Mouse (Mus musculus): ENCODE measurements at regions not wholly inside any gene's neighbourhood (a gene's known extent, or its start where the extent isn't known, plus 50 kb on each side); places are given as distances from the start of the nearest gene placed in this dataset.

GRCm38 (mm10) chr12:15713623-15714022 lies 103.1 kb downstream of the Trib2 start:
- WGBS, result 45% methylated on average over 2 of the region's 2 CpGs
- Histone ChIP-seq H3K4me3 (ENCODE audit: low read length) (no peak overlapping the region), H3K4me1 (ENCODE audit: insufficient read depth, low read length) (peaks cover 19% of the 10 kb centered on the region), H3K27me3 (ENCODE audit: insufficient read depth, low read length) (no peaks in the 10 kb centered on the region), H3K4me2 (replicated peaks; ENCODE audit: low read depth, low read length) (no peak overlapping the region), H3K27ac (ENCODE audit: low read length) (no peak overlapping the region), H3K9me3 (ENCODE audit: low read length) (0 out of 2 replicates have a peak, but pooled peaks cover 2% of the 10 kb centered on the region), H3K9ac (replicated peaks; ENCODE audit: low read length) (no peak overlapping the region), H3K36me3 (ENCODE audit: insufficient read depth, low read length) (no peaks in the 10 kb centered on the region)
- peak; percentile 64; the same call in 1 of the 2 replicates for ATAC-seq (ENCODE audit: low FRiP score, low TSS enrichment)

GRCm38 (mm10) chr12:15707570-15708095 lies 109.1 kb downstream of the Trib2 start:
- H3K9me3 ChIP-seq (ENCODE audit: low read length), result 0 out of 2 replicates have a peak, but pooled peaks cover 3% of the 10 kb centered on the region
- H3K9ac ChIP-seq (replicated peaks; ENCODE audit: low read length), result no peak overlapping the region
- ATAC-seq (ENCODE audit: low FRiP score, low TSS enrichment), result no peak
- H3K4me3 ChIP-seq (ENCODE audit: low read length), result no peak overlapping the region
- no peak overlapping the region for H3K27ac ChIP-seq (ENCODE audit: low read length)
- peaks cover 16% of the 10 kb centered on the region for H3K4me1 ChIP-seq (ENCODE audit: insufficient read depth, low read length)
- no peaks in the 10 kb centered on the region for H3K27me3 ChIP-seq (ENCODE audit: insufficient read depth, low read length)
- H3K4me2 ChIP-seq (replicated peaks; ENCODE audit: low read depth, low read length), result no peak overlapping the region
- H3K36me3 ChIP-seq (ENCODE audit: insufficient read depth, low read length), result no peaks in the 10 kb centered on the region
- 86% methylated on average over 6 of the region's 6 CpGs for WGBS

- H3K9me3 ChIP-seq (ENCODE audit: low read length), result 0 out of 2 replicates have a peak, but pooled peaks cover 3% of the 10 kb centered on the region
- no peak overlapping the region; the same call in 1 of the 2 replicates for H3K4me2 ChIP-seq (replicated peaks; ENCODE audit: low read depth, low read length)
- H3K27ac ChIP-seq (ENCODE audit: low read length), result peak overlapping the region; percentile 79
- ATAC-seq (ENCODE audit: low FRiP score, low TSS enrichment), result peak; percentile 89
- 5% methylated on average over 5 of the region's 5 CpGs for WGBS
- H3K27me3 ChIP-seq (ENCODE audit: insufficient read depth, low read length), result no peaks in the 10 kb centered on the region
- no peak overlapping the region for H3K9ac ChIP-seq (replicated peaks; ENCODE audit: low read length)
- H3K4me1 ChIP-seq (ENCODE audit: insufficient read depth, low read length), result peaks cover 28% of the 10 kb centered on the region
- H3K4me3 ChIP-seq (ENCODE audit: low read length), result no peak overlapping the region
- H3K36me3 ChIP-seq (ENCODE audit: insufficient read depth, low read length), result no peaks in the 10 kb centered on the region
These were observed 112.3 kb downstream of the Trib2 start for GRCm38 (mm10) chr12:15704412-15704811.

- Histone ChIP-seq H3K4me3 (ENCODE audit: low read length) (no peak overlapping the region), H3K4me2 (replicated peaks; ENCODE audit: low read depth, low read length) (no peak overlapping the region), H3K36me3 (ENCODE audit: insufficient read depth, low read length) (no peaks in the 10 kb centered on the region), H3K27ac (ENCODE audit: low read length) (no peak overlapping the region), H3K9me3 (ENCODE audit: low read length) (no peaks in the 10 kb centered on the region), H3K4me1 (ENCODE audit: insufficient read depth, low read length) (peaks cover 49% of the 10 kb centered on the region), H3K27me3 (ENCODE audit: insufficient read depth, low read length) (no peaks in the 10 kb centered on the region), H3K9ac (replicated peaks; ENCODE audit: low read length) (no peak overlapping the region)
- no peak for ATAC-seq (ENCODE audit: low FRiP score, low TSS enrichment)
- WGBS, result 91% methylated on average over 1 of the region's 1 CpGs
These were observed 114.6 kb downstream of the Trib2 start for GRCm38 (mm10) chr12:15702137-15702536.

- Histone ChIP-seq H3K27ac (ENCODE audit: low read length) (peak overlapping the region; percentile 94), H3K4me3 (ENCODE audit: low read length) (no peak overlapping the region), H3K9me3 (ENCODE audit: low read length) (no peaks in the 10 kb centered on the region), H3K27me3 (ENCODE audit: insufficient read depth, low read length) (no peaks in the 10 kb centered on the region), H3K4me2 (replicated peaks; ENCODE audit: low read depth, low read length) (no peak overlapping the region), H3K4me1 (ENCODE audit: insufficient read depth, low read length) (peaks cover 36% of the 10 kb centered on the region), H3K9ac (replicated peaks; ENCODE audit: low read length) (no peak overlapping the region), H3K36me3 (ENCODE audit: insufficient read depth, low read length) (no peaks in the 10 kb centered on the region)
- ATAC-seq (ENCODE audit: low FRiP score, low TSS enrichment), result peak; percentile 82
- WGBS, result under 1% methylated on average over 4 of the region's 4 CpGs
These were observed 117.9 kb downstream of the Trib2 start for GRCm38 (mm10) chr12:15698829-15699228.

GRCm38 (mm10) chr12:15698042-15698771 lies 118.5 kb downstream of the Trib2 start:
- H3K9me3 ChIP-seq (ENCODE audit: low read length), result no peaks in the 10 kb centered on the region
- no peaks in the 10 kb centered on the region for H3K27me3 ChIP-seq (ENCODE audit: insufficient read depth, low read length)
- no peak overlapping the region for H3K4me2 ChIP-seq (replicated peaks; ENCODE audit: low read depth, low read length)
- no peaks in the 10 kb centered on the region for H3K36me3 ChIP-seq (ENCODE audit: insufficient read depth, low read length)
- H3K27ac ChIP-seq (ENCODE audit: low read length), result peak overlapping the region; percentile 94
- H3K9ac ChIP-seq (replicated peaks; ENCODE audit: low read length), result no peak overlapping the region
- WGBS, result 19% methylated on average over 6 of the region's 6 CpGs
- no peak overlapping the region for H3K4me3 ChIP-seq (ENCODE audit: low read length)
- H3K4me1 ChIP-seq (ENCODE audit: insufficient read depth, low read length), result peaks cover 34% of the 10 kb centered on the region
- peak; percentile 94 for ATAC-seq (ENCODE audit: low FRiP score, low TSS enrichment)

- no peak for ATAC-seq (ENCODE audit: low FRiP score, low TSS enrichment)
- H3K9me3 ChIP-seq (ENCODE audit: low read length), result no peaks in the 10 kb centered on the region
- H3K4me2 ChIP-seq (replicated peaks; ENCODE audit: low read depth, low read length), result no peak overlapping the region
- no peaks in the 10 kb centered on the region for H3K36me3 ChIP-seq (ENCODE audit: insufficient read depth, low read length)
- no peak overlapping the region for H3K4me3 ChIP-seq (ENCODE audit: low read length)
- no peaks in the 10 kb centered on the region for H3K4me1 ChIP-seq (ENCODE audit: insufficient read depth, low read length)
- no peak overlapping the region for H3K9ac ChIP-seq (replicated peaks; ENCODE audit: low read length)
- no peak overlapping the region for H3K27ac ChIP-seq (ENCODE audit: low read length)
- 78% methylated on average over 2 of the region's 2 CpGs for WGBS
- no peaks in the 10 kb centered on the region for H3K27me3 ChIP-seq (ENCODE audit: insufficient read depth, low read length)
These were observed 128.4 kb downstream of the Trib2 start for GRCm38 (mm10) chr12:15688342-15688741.

GRCm38 (mm10) chr12:15684311-15684710 lies 132.4 kb downstream of the Trib2 start:
- H3K4me1 ChIP-seq (ENCODE audit: insufficient read depth, low read length), result no peaks in the 10 kb centered on the region
- WGBS, result 63% methylated on average over 5 of the region's 5 CpGs
- H3K9me3 ChIP-seq (ENCODE audit: low read length), result no peaks in the 10 kb centered on the region
- no peak overlapping the region for H3K4me3 ChIP-seq (ENCODE audit: low read length)
- H3K36me3 ChIP-seq (ENCODE audit: insufficient read depth, low read length), result no peaks in the 10 kb centered on the region
- H3K4me2 ChIP-seq (replicated peaks; ENCODE audit: low read depth, low read length), result no peak overlapping the region
- no peak for ATAC-seq (ENCODE audit: low FRiP score, low TSS enrichment)
- no peak overlapping the region for H3K27ac ChIP-seq (ENCODE audit: low read length)
- H3K9ac ChIP-seq (replicated peaks; ENCODE audit: low read length), result no peak overlapping the region
- no peaks in the 10 kb centered on the region for H3K27me3 ChIP-seq (ENCODE audit: insufficient read depth, low read length)

- Histone ChIP-seq H3K36me3 (ENCODE audit: insufficient read depth, low read length) (no peaks in the 10 kb centered on the region), H3K4me3 (ENCODE audit: low read length) (no peak overlapping the region), H3K4me2 (replicated peaks; ENCODE audit: low read depth, low read length) (no peak overlapping the region), H3K27ac (ENCODE audit: low read length) (no peak overlapping the region), H3K4me1 (ENCODE audit: insufficient read depth, low read length) (no peaks in the 10 kb centered on the region), H3K9ac (replicated peaks; ENCODE audit: low read length) (no peak overlapping the region), H3K27me3 (ENCODE audit: insufficient read depth, low read length) (no peaks in the 10 kb centered on the region), H3K9me3 (ENCODE audit: low read length) (no peaks in the 10 kb centered on the region)
- ATAC-seq (ENCODE audit: low FRiP score, low TSS enrichment), result no peak
- WGBS, result 78% methylated on average over 5 of the region's 5 CpGs
These were observed 134.9 kb downstream of the Trib2 start for GRCm38 (mm10) chr12:15681678-15682355.

GRCm38 (mm10) chr12:15676127-15676526 lies 140.6 kb downstream of the Trib2 start:
- Histone ChIP-seq H3K27me3 (ENCODE audit: insufficient read depth, low read length) (no peaks in the 10 kb centered on the region), H3K4me2 (replicated peaks; ENCODE audit: low read depth, low read length) (no peak overlapping the region), H3K4me3 (ENCODE audit: low read length) (no peak overlapping the region), H3K9me3 (ENCODE audit: low read length) (no peaks in the 10 kb centered on the region; the same call in 1 of the 2 replicates), H3K4me1 (ENCODE audit: insufficient read depth, low read length) (no peaks in the 10 kb centered on the region), H3K27ac (ENCODE audit: low read length) (no peak overlapping the region), H3K36me3 (ENCODE audit: insufficient read depth, low read length) (no peaks in the 10 kb centered on the region), H3K9ac (replicated peaks; ENCODE audit: low read length) (no peak overlapping the region)
- 68% methylated on average over 3 of the region's 3 CpGs for WGBS
- no peak for ATAC-seq (ENCODE audit: low FRiP score, low TSS enrichment)
